Mouse (Mus musculus) adrenal gland, adult 18-20 months (tissue): ENCODE measurements around the gene Ninj2. TPM values are rescaled to one million over a fixed set of nuclear protein-coding genes. Genes with fewer than 3 reads are reported as not detected.

Source experiments
- DNase-seq, 2 experiments: peaks; one replicate each; pipeline ENCODE4 v3.0.0; 2021 to 2022; ENCODE audit warnings: low spot score in 2 of 2
- total RNA-seq, 2 experiments: library from RNA; stranded (reverse); gene quantifications; 1 replicate in 1 of 2; 2 replicates in 1 of 2; pipeline ENCODE4 v1.2.3; 2021

Ninj2 gene
- total RNA-seq, 2 experiments from 2014 or later = not detected

GRCm38 (mm10) chr6:120126456-120126855 lies 33.3 kb downstream of the Ninj2 start:
- DNase-seq = no peak

- no peak for DNase-seq
These were observed 34.2 kb downstream of the Ninj2 start for GRCm38 (mm10) chr6:120127321-120127720.

- DNase-seq = no peak
These were observed 41.6 kb downstream of the Ninj2 start for GRCm38 (mm10) chr6:120134748-120135147.

DNA sequence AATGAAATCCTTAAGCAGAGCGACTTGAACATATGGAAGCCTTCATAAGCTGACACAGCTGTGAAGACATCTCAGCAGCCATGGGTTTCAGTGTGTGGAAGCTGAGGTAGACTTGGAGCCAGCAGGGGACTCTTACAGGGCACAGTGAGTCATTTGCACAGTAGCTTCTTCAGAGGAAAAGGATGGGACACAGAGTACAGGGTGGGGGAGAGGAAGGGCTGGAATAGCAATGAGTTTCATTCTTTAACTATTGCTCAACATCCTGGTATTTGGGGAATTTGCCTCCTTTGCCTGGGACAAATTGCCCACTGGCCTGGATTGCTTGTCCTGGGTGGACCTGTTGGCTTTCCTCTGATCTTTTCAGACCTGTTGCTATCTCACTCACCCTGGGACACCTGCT lies 52.3 kb downstream of the Ninj2 start:
- DNase-seq = no peak

GRCm38 (mm10) chr6:120146676-120147075 lies 53.5 kb downstream of the Ninj2 start:
- no peak for DNase-seq

DNA sequence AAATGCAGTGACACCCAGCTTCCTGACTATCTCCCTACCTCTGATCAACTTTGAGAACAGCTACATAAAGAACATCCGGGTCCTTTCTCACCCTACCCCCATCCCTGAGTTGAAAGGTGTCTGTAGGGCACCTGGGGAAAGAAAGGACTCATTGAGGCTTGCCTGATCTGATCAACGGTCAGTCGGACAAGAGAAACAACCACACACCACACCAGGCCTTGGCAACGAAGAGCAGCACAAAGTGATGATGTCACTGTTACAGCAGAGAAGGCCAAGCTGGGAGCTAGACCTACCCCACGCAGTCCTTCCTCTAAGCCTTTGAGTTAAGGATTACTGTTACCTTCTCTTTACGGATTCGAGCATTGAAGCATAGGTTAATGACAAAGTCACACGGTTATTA lies 54.3 kb downstream of the Ninj2 start:
- DNase-seq = no peak

- no peak for DNase-seq
These were observed 55.7 kb downstream of the Ninj2 start for GRCm38 (mm10) chr6:120148716-120149392.

DNA sequence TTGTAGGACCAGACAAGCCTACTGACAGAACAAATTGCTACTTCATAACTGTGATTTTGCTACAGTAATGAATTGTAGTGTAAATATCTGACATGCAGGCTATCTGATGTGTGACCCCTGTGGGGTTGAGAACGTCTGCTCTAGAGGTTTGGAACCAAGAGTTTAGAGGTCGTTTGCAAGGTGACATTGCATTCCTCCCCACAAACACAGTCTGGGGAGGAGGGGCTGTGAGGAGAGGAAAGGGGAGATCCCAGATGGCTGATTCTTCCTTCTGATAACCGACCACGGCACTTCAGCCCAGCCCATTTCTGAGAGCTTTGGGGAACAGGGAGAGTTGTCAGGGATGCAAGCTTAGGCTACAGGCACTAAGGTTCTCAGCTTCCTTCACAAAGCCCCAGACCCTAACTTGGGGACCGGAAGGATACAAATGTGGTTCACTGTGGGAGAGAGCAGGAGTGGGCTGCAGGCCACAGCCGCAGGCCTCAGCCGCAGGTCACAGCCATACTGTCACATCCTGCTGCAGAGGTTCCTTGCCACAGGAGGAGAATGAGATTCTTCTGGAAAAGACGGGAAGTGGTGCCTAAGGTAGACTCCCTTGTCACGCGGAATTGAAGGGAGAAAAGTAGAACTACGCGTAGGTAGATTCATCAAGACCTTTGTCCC lies 56.4 kb downstream of the Ninj2 start:
- no peak for DNase-seq

- DNase-seq = no peak
These were observed 57.1 kb downstream of the Ninj2 start for GRCm38 (mm10) chr6:120150206-120150605.

GRCm38 (mm10) chr6:120151616-120152053 lies 58.5 kb downstream of the Ninj2 start:
- no peak for DNase-seq

DNA sequence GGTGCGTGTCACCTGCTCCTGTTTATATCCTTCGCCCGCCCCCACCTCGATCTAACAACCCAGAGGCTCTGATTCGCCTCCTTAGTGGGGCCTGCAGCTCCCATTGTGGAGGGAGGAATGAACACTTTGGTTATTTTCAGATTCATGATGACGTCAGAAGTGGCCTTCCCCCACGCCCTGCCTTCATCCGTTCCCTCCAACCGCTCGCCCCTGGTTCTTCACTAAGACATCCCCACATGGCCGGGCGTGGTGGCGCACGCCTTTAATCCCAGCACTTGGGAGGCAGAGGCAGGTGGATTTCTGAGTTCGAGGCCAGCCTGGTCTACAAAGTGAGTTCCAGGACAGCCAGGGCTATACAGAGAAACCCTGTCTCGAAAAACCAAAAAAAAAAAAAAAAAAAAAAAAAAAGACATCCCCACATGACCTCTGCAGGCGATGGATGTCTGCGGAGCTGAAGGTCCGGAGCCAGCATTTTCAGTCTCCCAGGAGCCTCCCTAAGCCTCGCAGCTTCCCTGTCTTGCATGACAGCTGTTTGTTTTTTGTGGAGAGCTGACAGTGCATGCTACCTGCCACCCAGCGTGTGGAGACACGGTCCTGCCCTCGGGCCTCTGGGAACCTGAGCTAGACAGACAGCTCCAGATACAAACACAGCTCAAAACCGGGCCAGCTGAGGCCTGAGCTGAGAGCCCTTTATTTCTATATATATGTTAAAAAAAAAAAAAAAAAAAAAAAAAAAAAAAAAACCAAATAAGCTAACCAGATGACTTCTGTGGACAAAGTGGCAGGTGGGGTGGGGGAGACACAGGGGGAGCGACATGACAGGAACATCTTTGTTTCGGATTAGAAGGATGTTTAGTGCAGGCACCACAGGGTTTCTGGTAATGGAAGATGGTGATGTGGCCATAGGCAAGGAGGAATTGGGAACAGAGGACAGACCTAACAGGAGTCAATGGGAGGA lies 59.9 kb downstream of the Ninj2 start:
- DNase-seq = no peak

DNA sequence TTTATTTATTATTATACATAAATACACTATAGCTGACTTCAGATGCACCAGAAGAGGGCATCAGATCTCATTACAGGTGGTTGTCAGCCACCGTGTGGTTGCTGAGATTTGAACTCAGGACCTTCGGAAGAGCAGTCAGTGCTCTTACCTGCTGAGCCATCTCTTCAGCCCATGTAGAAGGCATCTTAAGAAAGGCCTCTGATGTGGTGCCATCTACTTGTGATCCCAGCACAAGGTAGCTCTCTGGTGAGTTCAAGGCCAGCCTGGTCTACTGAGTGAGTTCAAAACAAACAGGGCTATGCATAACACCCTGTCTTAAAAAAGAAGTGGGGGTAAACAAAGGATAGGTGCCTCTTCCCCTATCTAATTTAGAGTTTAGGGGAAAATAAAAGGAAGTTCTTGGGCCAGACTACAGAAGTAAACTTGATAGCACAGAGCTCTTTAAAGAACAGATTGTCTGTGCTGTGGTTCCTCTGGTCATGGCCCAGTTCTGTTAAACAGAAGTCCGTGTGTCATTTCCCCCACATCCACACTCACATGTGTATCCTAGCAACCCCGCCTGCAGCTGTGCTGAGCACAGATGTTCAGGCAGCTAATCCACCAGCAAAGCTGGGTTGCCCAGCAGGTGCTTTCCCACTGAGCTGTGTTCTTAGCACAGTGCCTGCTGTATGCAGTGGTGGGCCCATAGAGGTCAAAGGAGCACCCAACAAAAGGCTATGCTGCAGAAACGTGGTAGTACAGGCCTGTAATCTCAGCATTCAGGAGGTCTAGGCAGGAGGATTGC lies 61.6 kb downstream of the Ninj2 start:
- no peak for DNase-seq

DNA sequence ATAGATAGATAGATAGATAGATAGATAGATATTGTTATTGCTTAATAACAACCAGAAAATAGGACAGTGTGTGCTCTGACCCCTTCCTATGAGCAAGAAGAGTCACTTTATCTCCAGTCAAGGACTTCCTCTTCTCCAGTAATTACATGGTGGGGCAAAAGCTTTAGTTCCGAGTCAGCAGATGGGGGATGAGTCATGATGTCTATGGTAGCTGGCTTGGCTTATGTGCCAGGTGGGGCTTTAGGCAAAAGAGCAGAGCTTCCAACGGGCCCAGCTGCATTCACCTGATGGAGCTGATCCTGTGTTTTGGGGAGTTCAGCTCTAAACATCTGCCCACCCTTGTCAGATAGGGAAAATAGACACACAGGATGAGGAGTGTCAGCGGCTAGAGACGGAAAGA lies 62.4 kb downstream of the Ninj2 start:
- no peak for DNase-seq

GRCm38 (mm10) chr6:120157479-120157878 lies 64.3 kb downstream of the Ninj2 start:
- DNase-seq = no peak

GRCm38 (mm10) chr6:120159133-120159901 lies 66.2 kb downstream of the Ninj2 start:
- DNase-seq = no peak

DNA sequence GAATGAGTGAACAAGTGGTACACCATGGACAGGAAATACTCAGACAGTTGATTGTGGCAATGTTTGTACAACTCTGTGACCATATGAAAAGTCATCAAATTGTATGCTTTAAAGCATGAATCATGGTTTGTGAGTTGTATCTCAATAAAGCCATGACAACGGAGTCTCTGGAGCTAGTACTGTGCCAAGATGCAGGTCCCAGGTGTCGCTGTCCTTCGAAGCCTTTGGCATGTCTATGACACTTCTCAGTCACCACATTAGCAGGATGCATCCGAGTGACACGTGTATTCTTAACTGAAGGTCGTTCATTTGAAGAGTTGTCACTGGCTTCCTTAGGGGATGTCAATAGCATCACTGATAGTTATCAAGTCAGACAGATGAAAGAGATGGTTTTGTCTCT lies 69.8 kb downstream of the Ninj2 start:
- no peak for DNase-seq

DNA sequence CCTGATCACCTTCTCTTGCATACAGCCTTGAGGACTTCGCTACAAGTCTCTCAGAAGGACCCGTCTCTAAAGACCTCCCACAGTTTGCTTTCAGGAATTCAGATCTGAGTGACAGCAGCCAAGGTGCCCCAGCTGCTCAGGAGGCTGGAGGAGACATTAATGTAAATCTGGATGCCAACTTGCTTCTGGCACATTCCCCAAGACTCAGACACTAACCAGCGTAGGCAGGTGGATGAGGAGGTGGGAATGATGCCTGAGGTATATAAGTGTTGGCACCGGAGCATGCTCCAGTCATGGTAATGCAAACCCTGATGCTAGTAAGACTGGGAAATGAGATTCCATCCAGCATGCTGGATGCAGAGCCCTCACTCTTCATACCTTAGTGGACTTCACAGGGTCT lies 71.6 kb downstream of the Ninj2 start:
- no peak for DNase-seq

- DNase-seq = no peak
These were observed 74.4 kb downstream of the Ninj2 start for GRCm38 (mm10) chr6:120167574-120167973.

- DNase-seq = no peak
These were observed 79.3 kb downstream of the Ninj2 start for GRCm38 (mm10) chr6:120172294-120173017.
